Mouse (Mus musculus) limb, embryonic 12.5 days (tissue): ENCODE results near the gene Rev3l. TPM values are rescaled to one million over a fixed set of nuclear protein-coding genes. Genes with fewer than 3 reads are reported as not detected.

ENCODE experiments used
- ATAC-seq: fragments of 200-750 bp; cut with Nextera tagmentation; 2 replicates; pipeline ENCODE4 v1.8.0; 2017; ENCODE audit warnings: low read depth, moderate TSS enrichment; ENCODE audit not compliant: insufficient number of reproducible peaks, insufficient read depth, low FRiP score, low TSS enrichment
- H3K27ac ChIP-seq: fragments of 300-500 bp; sonication (generic); 2 replicates; pipeline ENCODE4 v1.5.1; 2016; ENCODE audit warnings: mild to moderate bottlenecking, moderate library complexity
- H3K27me3 ChIP-seq: fragments of 300-500 bp; sonication (generic); 2 replicates; pipeline ENCODE4 v1.6.1; 2016; ENCODE audit warnings: mild to moderate bottlenecking, moderate library complexity
- H3K36me3 ChIP-seq: fragments of 300-500 bp; sonication (generic); 2 replicates; pipeline ENCODE4 v1.6.1; 2016; ENCODE audit warnings: mild to moderate bottlenecking, moderate library complexity
- H3K4me1 ChIP-seq: fragments of 300-500 bp; sonication (generic); replicated peaks from 2 replicates; pipeline ENCODE4 v1.6.1; 2016
- H3K4me2 ChIP-seq: fragments of 300-500 bp; sonication (generic); 2 replicates; pipeline ENCODE4 v1.6.1; 2016; ENCODE audit warnings: mild to moderate bottlenecking, moderate library complexity
- H3K4me3 ChIP-seq: fragments of 300-500 bp; sonication (generic); replicated peaks from 2 replicates; pipeline ENCODE4 v1.5.1; 2016; ENCODE audit warnings: mild to moderate bottlenecking
- H3K9ac ChIP-seq: fragments of 300-500 bp; sonication (generic); replicated peaks from 2 replicates; pipeline ENCODE4 v1.6.1; 2016; ENCODE audit warnings: mild to moderate bottlenecking, moderate library complexity
- H3K9me3 ChIP-seq: fragments of 300-500 bp; sonication (generic); 2 replicates; pipeline ENCODE4 v1.6.1; 2016; ENCODE audit warnings: mild to moderate bottlenecking, moderate library complexity
- WGBS: fragments of 180-500 bp; shearing (Covaris S2); methylation state at CpG from one replicate; pipeline ENCODE4 v1.1.7; 2016; 5-methylcytosine and 5-hydroxymethylcytosine counted together
- polyA plus RNA-seq: library from polyadenylated mRNA; unstranded; fragments of >200 nt; fragmentation: Nextera tagmentation; extraction: Ambion mirVana; gene quantifications from 2 replicates; pipeline ENCODE4 v1.2.1, GENCODE M21; 2016

The Rev3l gene
- polyA plus RNA-seq, 1 experiment from 2014 or later: 13.8 TPM

- Histone ChIP-seq H3K9me3 (peaks cover 7% of the 10 kb centered on the region; the same call in 1 of the 2 replicates), H3K4me3 (peak overlapping the region; percentile 77), H3K4me1 (peaks cover 12% of the 10 kb centered on the region), H3K4me2 (peak overlapping the region; percentile 71), H3K9ac (peak overlapping the region; percentile 91), H3K27me3 (no peaks in the 10 kb centered on the region), H3K27ac (peak overlapping the region; percentile 99), H3K36me3 (0 out of 2 replicates have a peak, but pooled peaks cover 3% of the 10 kb centered on the region)
- peak; percentile 60 for ATAC-seq
- under 1% methylated on average over 82 of the region's 105 CpGs for WGBS
Measured at GRCm38 (mm10) chr10:39732266-39733100, 565 bp downstream of the Rev3l start.

- no peak; the same call in 1 of the 2 replicates for ATAC-seq
- Histone ChIP-seq H3K4me1 (peaks cover 12% of the 10 kb centered on the region), H3K9me3 (peaks cover 7% of the 10 kb centered on the region; the same call in 1 of the 2 replicates), H3K27me3 (no peaks in the 10 kb centered on the region), H3K9ac (peak overlapping the region; percentile 91), H3K4me2 (peak overlapping the region; percentile 71), H3K4me3 (peak overlapping the region; percentile 77), H3K27ac (peak overlapping the region; percentile 99), H3K36me3 (0 out of 2 replicates have a peak, but pooled peaks cover 3% of the 10 kb centered on the region)
- 0% methylated on average over 9 of the region's 9 CpGs for WGBS
Measured at GRCm38 (mm10) chr10:39733101-39733399, 1.1 kb downstream of the Rev3l start.

GRCm38 (mm10) chr10:39733421-39733930 lies 1.6 kb downstream of the Rev3l start:
- Histone ChIP-seq H3K36me3 (0 out of 2 replicates have a peak, but pooled peaks cover 3% of the 10 kb centered on the region), H3K4me3 (peak overlapping the region; percentile 77), H3K9me3 (peaks cover 7% of the 10 kb centered on the region; the same call in 1 of the 2 replicates), H3K27ac (no peak overlapping the region), H3K4me1 (peaks cover 12% of the 10 kb centered on the region), H3K4me2 (peak overlapping the region; percentile 71), H3K27me3 (no peaks in the 10 kb centered on the region), H3K9ac (peak overlapping the region; percentile 91; the same call in 1 of the 2 replicates)
- no peak for ATAC-seq
- WGBS: 22% methylated on average over 10 of the region's 10 CpGs

- Histone ChIP-seq H3K4me1 (peaks cover 7% of the 10 kb centered on the region), H3K9ac (no peak overlapping the region), H3K27ac (no peak overlapping the region), H3K9me3 (no peaks in the 10 kb centered on the region), H3K4me2 (no peak overlapping the region), H3K27me3 (no peaks in the 10 kb centered on the region), H3K36me3 (no peaks in the 10 kb centered on the region), H3K4me3 (no peak overlapping the region)
- no peak for ATAC-seq
- WGBS: 78% methylated on average over 4 of the region's 4 CpGs
Measured at GRCm38 (mm10) chr10:39736187-39736586, 4.3 kb downstream of the Rev3l start.

- Histone ChIP-seq H3K27ac (no peak overlapping the region), H3K4me3 (no peak overlapping the region), H3K27me3 (no peaks in the 10 kb centered on the region), H3K9me3 (no peaks in the 10 kb centered on the region), H3K36me3 (no peaks in the 10 kb centered on the region), H3K9ac (no peak overlapping the region), H3K4me2 (no peak overlapping the region), H3K4me1 (no peaks in the 10 kb centered on the region)
- no peak for ATAC-seq
- 61% methylated on average over 4 of the region's 4 CpGs for WGBS
Measured at GRCm38 (mm10) chr10:39742057-39742456, 10.1 kb downstream of the Rev3l start.

- no peak overlapping the region for H3K4me2 ChIP-seq
- no peaks in the 10 kb centered on the region for H3K27me3 ChIP-seq
- H3K27ac ChIP-seq: no peak overlapping the region
- H3K36me3 ChIP-seq: no peaks in the 10 kb centered on the region
- peaks cover 9% of the 10 kb centered on the region; the same call in 1 of the 2 replicates for H3K9me3 ChIP-seq
- H3K4me3 ChIP-seq: no peak overlapping the region
- no peak for ATAC-seq
- no peak overlapping the region for H3K9ac ChIP-seq
- WGBS: 89% methylated on average over 1 of the region's 1 CpGs
- no peaks in the 10 kb centered on the region for H3K4me1 ChIP-seq
Measured at GRCm38 (mm10) chr10:39764752-39765151, 32.8 kb downstream of the Rev3l start.

- WGBS: 91% methylated on average over 4 of the region's 4 CpGs
Measured at GRCm38 (mm10) chr10:39766702-39767101, 34.8 kb downstream of the Rev3l start.

GRCm38 (mm10) chr10:39772259-39772658 lies 40.3 kb downstream of the Rev3l start:
- no peak for ATAC-seq
- H3K9ac ChIP-seq: no peak overlapping the region

More at GRCm38 (mm10) chr10:39766702-39767101, 34.8 kb downstream of the Rev3l start:
- Histone ChIP-seq H3K27me3 (no peaks in the 10 kb centered on the region), H3K9ac (no peak overlapping the region), H3K27ac (no peak overlapping the region), H3K4me2 (no peak overlapping the region), H3K36me3 (no peaks in the 10 kb centered on the region), H3K4me3 (no peak overlapping the region), H3K9me3 (no peaks in the 10 kb centered on the region), H3K4me1 (no peaks in the 10 kb centered on the region)
- ATAC-seq: no peak

GRCm38 (mm10) chr10:39773940-39774726 lies 42.2 kb downstream of the Rev3l start:
- Histone ChIP-seq H3K4me1 (peaks cover 13% of the 10 kb centered on the region), H3K9ac (no peak overlapping the region), H3K27me3 (no peaks in the 10 kb centered on the region), H3K36me3 (no peaks in the 10 kb centered on the region), H3K4me3 (no peak overlapping the region), H3K9me3 (no peaks in the 10 kb centered on the region), H3K27ac (no peak overlapping the region), H3K4me2 (no peak overlapping the region)
- WGBS: 72% methylated on average over 9 of the region's 9 CpGs
- ATAC-seq: no peak

More at GRCm38 (mm10) chr10:39772259-39772658, 40.3 kb downstream of the Rev3l start:
- no peak overlapping the region for H3K4me3 ChIP-seq
- H3K36me3 ChIP-seq: no peaks in the 10 kb centered on the region
- no peak overlapping the region for H3K27ac ChIP-seq
- no peak overlapping the region for H3K4me2 ChIP-seq
- H3K9me3 ChIP-seq: no peaks in the 10 kb centered on the region
- WGBS: 76% methylated on average over 2 of the region's 2 CpGs
- no peaks in the 10 kb centered on the region for H3K27me3 ChIP-seq
- peaks cover 7% of the 10 kb centered on the region; the same call in 1 of the 2 replicates for H3K4me1 ChIP-seq

GRCm38 (mm10) chr10:39776927-39777326 lies 45.0 kb downstream of the Rev3l start:
- ATAC-seq: no peak
- no peaks in the 10 kb centered on the region for H3K27me3 ChIP-seq
- H3K4me3 ChIP-seq: no peak overlapping the region
- WGBS: 84% methylated on average over 3 of the region's 3 CpGs
- H3K36me3 ChIP-seq: no peaks in the 10 kb centered on the region
- H3K9ac ChIP-seq: no peak overlapping the region
- H3K4me1 ChIP-seq: peaks cover 13% of the 10 kb centered on the region
- no peaks in the 10 kb centered on the region for H3K9me3 ChIP-seq
- H3K27ac ChIP-seq: no peak overlapping the region
- no peak overlapping the region for H3K4me2 ChIP-seq

GRCm38 (mm10) chr10:39778305-39778704 lies 46.4 kb downstream of the Rev3l start:
- no peaks in the 10 kb centered on the region for H3K27me3 ChIP-seq
- no peaks in the 10 kb centered on the region for H3K36me3 ChIP-seq
- 86% methylated on average over 4 of the region's 4 CpGs for WGBS
- no peak overlapping the region for H3K4me2 ChIP-seq
- ATAC-seq: no peak
- H3K9me3 ChIP-seq: no peaks in the 10 kb centered on the region
- H3K9ac ChIP-seq: no peak overlapping the region
- H3K4me1 ChIP-seq: peaks cover 9% of the 10 kb centered on the region
- H3K4me3 ChIP-seq: no peak overlapping the region
- H3K27ac ChIP-seq: no peak overlapping the region
